Mouse (Mus musculus) gastrocnemius, postnatal 14 days (tissue): ENCODE data around the gene Dad1. TPM values are rescaled to one million over a fixed set of nuclear protein-coding genes. Genes with fewer than 3 reads are reported as not detected.

ENCODE experiments used
- DNase-seq: peaks from one replicate; pipeline ENCODE4 v3.0.0; 2021; ENCODE audit warnings: mixed read lengths
- intact Hi-C: fragments of 180-260 bp; cut with DNase I; formaldehyde crosslinking; loops from one replicate; pipeline ENCODE4 v1.15.1; 2025; ENCODE audit warnings: low total_unique reads
- long read RNA-seq, 2 experiments: library from polyadenylated mRNA; stranded (forward); transcript quantifications; one replicate each; pipeline ENCODE4 v2.0.0; 2021
- total RNA-seq, 2 experiments: library from RNA; stranded (reverse); gene quantifications; 2 replicates each; pipeline ENCODE4 v1.2.3; 2021

Gene Dad1
- total RNA-seq, result 10 to 100 TPM; 67.4 to 70.3 TPM
- long read RNA-seq, experiment 1, transcript Dad1-201 (3 exons, 878 nt), result major isoform, 80 of 81 reads
- long read RNA-seq, experiment 1, partial matches to known transcripts, result 1 of 81 reads
- long read RNA-seq, experiment 1, other reads (novel, unspliced or antisense), result 0 of 81 reads
- long read RNA-seq, experiment 2, transcript Dad1-201 (3 exons, 878 nt), result major isoform, 106 of 108 reads
- long read RNA-seq, experiment 2, partial matches to known transcripts, result 1 of 108 reads
- long read RNA-seq, experiment 2, other reads (novel, unspliced or antisense), result 1 of 108 reads

DNA sequence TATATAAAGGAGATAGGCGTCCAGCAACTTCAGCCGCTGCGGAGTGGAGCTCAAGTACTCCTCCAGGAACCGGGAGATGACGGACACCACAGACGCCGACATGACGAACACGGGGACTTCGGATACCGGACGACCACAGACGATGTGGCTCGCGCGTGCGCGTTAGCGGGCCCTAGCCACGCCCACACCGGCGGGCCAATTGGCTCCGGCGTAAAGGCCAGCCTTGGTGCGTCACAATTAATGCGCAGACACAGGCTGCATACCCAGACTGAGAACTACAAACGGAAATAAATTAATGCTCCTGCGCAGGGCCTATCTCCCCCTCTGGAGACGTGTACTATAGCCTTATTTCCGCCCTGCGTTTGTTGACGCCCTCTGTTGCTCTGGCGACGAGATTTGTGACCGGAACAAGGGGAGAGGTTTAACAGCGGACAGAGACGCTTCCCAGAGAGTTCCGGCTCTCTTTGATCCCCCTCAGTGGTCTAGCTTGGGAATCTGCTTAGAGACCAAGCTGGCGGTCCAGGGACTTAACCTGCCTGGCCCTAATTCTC, at the start of gene Dad1, which contains the start of gene Abhd4:
TSS of gene Dad1 (minus strand) at position 364 of the 551 bp plus-strand sequence.
TSS of gene Abhd4 (plus strand) at position 448 of the 551 bp plus-strand sequence.
- DNase-seq, result peak; percentile 98
- intact Hi-C loops, result no loop called here

DNA sequence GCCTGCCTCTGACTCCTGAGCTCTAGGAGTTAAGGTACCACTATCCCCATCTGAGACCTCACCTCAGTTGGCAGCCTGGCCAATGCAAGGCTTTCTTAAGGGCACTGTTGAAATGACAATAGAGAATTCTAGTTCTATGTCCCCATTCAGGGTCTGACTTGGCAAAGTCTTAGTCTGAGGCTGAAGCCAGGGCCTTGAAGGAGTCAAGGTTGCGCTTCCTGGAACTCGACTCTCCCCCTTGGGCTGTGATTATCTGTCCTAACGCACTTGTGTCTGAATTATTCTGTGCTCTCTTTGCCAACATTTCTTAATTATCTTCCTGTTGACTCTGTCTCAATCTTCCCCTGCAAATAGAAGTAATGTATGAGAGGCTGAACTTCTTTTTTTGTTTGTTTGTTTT, 46.8 kb upstream of the Dad1 start:
- DNase-seq, result no peak
- intact Hi-C loops, result no loop called here

DNA sequence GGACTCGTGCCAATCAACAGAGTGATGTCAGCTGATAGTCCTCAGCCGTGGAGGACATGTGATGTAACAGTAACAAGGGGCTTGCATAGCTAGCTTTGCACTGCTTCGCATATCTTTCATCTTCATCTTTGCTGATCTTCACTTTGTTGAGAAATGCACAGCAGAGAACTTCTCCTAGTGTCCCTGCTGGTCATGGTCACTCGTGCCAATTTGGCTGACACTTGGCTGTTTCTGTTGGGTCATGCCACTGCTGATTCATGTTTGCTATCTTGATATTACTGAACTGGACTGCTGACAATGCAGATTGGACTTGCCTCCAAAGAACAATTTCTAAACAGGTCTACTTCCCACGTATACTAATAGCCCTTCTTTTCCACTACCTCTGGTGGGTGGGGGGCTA, 46.2 kb upstream of the Dad1 start:
- intact Hi-C loops, result no loop called here
- DNase-seq, result no peak

DNA sequence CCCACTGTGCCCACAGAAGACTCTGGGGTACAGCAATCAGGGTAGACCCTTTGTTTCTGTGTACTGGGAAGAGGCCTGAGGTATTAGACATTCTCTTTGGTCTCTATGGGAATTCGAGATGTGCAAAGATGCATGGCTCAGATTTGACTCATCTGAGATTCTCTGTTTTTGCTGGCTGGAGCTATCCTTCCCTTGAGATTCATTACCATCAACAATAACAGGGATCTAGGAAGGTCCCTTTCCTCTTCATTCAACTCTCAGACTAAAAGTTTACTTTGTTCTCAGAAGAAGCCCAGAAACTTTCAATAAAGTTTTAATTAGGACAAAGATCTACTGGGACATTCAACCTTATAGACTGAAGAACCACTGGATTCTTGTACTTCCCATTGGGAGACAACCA, 30.9 kb upstream of the Dad1 start, which contains the start of gene Olfr49:
TSS of gene Olfr49 (minus strand) at position 101 of the 400 bp plus-strand sequence.
- intact Hi-C loops, result no loop called here
- no peak for DNase-seq

DNA sequence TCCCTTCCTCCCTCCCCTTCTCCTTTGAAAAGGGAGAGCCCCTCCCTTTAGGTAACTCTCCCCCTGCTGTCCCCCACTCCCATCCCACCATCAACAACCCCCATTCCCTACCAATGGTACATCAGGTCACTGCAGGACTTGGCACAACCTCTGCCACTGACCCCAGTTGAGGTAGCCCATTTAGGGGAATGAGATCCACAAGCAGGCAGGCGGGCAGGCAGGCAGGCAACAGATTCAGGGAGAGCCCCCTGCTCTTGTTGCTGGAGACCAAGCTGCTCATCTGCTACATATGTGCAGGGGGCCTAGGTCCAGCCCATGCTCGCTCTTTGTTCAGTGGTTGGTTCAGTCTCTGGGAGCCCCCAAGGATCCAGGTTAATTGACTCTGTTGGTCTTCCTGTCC, 22.5 kb upstream of the Dad1 start:
- DNase-seq, result no peak
- intact Hi-C loops, result no loop called here

DNA sequence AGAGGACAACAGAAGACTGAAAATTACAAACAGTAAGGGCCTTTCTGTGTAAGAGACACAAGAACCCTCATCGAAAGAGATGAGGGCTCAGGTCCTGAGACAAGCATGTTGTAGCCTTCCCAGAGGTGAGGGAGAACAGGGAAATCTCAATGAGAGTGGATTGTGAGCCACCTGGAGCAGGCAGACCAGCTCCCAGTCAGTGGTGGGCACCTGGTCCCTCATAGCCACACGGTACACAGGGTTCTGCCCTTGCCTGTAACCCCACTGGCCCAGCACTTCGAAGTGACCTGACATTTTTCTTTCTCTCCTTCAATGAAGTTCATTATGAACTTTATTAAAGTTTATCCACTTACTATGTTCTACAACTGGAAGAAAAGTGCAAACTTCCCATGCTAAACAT, 18.8 kb upstream of the Dad1 start:
- intact Hi-C loops, result no loop called here
- DNase-seq, result no peak

DNA sequence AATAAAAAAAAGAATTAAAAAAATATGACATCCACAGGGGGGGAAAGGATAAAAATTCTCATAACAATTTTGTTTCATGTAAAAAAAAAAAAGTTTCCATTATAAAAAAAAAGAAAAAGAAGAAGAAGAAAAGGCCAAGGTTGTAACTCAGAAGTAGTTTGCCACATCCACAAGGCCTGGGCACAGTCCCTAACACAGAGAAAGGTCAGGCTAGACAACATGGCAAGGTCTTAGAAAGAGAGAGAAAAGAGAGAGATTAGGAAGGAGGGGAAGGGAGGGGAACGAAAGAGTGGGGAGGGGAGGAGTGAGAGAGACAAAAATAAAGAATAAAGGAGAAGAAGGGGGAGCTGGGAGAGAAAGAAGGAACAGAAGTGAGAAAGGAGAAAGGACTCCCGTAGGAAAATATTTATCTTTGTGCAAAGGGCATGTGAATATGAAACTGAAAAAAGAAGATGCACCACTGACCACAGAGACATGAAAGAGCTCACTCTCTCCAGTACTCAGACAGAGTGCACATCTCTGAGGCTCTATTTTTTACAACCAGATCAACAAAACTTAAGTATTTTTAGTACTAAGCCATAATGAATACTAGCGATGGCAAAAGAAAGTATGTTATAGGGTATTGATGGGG, 18.2 kb upstream of the Dad1 start:
- intact Hi-C loops, result no loop called here
- no peak for DNase-seq

DNA sequence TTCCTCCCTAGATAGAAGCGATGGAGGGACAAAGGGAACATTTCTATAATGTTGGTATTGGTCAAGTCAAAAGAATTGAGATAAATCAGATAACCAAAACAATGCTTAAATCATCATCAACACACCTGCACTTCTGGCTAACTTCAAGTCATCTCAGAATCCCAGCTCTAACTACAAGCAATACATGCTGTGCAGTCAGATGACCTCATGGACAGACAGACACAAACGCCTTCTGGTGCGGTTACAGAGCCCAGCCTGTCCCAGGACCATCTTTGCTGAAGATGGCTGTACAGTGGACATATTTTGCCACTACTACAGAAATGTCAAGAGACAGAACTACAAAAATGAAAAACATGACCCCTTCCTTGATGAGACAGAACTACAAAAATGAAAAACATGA, 16.5 kb upstream of the Dad1 start:
- no peak for DNase-seq
- intact Hi-C loops, result no loop called here

DNA sequence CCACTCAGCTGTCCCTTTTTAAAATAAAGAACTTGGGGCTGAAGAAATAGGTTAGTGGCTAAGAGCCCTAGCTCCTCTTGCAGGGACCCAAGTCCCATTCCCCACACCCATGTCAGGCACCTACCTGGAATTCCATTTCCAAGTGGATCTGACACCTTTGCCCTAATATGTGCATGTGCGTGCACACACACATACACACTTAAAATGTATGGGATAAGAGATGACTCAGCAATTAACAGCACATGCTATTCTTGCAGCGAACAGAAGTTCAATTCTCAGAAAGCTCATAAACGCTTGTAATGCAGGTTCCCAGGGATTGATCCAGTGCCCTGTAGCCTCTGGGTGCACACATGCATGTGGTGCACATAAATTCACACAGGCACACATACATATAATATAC, 15.7 kb upstream of the Dad1 start:
- intact Hi-C loops, result no loop called here

DNA sequence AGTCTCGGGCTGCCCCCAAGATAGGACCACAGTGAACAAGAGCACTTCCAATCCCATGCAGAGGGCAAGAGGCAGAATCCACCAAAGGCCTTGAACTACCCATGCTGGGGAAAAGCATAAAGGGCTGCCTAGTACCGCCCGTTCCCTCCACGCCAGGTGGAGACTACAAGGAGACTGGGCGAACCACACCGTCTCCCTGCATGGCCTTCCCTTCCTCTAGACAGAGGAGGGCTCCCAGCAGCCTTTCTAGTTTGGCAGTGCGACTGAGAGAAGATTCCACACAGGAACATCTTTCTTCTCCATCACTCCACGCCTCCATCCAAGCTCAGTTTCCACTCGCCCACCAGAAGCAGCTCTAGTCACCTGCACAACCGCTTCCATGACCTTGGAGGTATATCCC, 14.1 kb upstream of the Dad1 start:
- no peak for DNase-seq
- intact Hi-C loops, result no loop called here

More for the DNA sequence above, 15.7 kb upstream of the Dad1 start:
- DNase-seq, result no peak

DNA sequence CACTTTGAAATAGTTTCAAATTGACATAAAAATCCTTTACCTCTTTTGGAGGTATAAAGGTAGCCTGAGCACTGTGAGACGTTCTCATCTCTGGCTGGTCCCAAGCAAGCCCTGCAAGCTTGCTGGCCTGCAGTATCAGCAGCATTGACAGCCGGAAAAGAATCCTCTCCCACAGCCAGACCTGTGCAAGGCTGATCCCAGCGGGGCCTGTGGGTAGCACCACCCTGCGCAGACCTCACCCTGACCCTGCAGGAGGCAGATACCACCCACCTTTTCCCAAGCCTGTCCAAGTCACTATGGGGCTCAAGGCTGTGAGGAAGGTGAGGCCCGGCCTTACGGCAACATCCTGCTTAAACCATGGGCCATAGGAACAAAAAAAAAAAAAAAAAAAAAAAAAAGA, 12.0 kb upstream of the Dad1 start:
- no peak for DNase-seq

DNA sequence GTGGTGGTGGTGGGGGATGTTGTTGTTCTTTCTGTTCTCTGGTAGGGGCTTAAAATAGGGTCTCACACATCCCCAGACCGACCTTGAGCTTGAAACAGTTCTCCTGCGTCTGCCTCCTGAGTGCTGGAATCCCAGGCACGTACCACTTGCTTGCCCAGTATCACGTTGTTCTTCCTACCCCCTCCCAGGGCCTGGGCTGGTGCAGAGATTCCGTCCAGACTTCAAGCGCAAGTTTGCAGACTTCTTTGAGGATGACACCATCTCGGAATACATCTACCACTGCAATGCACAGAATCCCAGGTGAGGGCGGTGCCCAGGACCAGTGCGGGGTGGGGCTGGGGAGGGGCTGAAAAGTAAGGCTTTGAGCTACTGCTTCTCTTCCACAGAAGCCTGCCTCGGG, 11.2 kb upstream of the Dad1 start:
- DNase-seq, result no peak
- intact Hi-C loops, result no loop called here

More for the DNA sequence above, 12.0 kb upstream of the Dad1 start:
- intact Hi-C loops, result no loop called here

DNA sequence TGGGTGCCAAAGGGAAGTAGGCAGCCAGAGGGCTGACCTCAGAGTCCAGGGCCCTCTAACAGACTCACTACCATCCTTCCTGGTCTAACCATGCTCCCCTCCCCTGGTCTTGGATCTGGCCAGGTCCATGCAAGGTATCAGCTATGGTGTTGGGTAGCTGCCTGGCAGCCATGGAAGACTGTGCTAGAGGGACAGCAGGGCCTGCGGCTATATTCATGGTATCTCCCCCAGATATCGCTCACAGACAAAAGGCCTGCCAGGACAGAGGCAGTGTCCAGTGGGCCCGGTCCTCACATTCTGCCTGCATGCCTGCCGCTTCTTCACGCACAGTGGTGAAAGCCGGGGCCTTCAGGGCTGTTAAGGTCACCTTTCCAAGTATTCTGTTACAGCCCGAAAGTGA, 10.3 kb upstream of the Dad1 start:
- DNase-seq, result no peak
- intact Hi-C loops, result no loop called here

DNA sequence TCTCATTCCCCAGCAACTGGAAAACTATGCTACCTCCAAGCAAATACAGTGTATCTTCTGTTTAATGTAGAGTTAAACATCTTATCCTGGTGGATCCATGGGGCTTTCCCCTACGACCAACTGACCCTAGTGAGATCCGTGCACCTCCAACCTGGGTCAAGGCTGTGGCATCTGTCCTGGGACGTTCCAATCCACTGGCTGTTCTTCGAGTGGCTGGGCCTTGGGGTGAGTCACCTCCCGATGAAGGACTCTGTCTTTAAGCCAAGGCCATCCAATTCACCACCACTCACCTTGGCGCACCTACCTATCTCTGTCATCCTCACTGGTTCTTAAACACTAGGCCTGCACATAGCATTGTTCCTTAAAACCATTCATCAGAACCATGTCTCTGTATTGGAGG, 9.2 kb upstream of the Dad1 start:
- no peak for DNase-seq
- intact Hi-C loops, result no loop called here

DNA sequence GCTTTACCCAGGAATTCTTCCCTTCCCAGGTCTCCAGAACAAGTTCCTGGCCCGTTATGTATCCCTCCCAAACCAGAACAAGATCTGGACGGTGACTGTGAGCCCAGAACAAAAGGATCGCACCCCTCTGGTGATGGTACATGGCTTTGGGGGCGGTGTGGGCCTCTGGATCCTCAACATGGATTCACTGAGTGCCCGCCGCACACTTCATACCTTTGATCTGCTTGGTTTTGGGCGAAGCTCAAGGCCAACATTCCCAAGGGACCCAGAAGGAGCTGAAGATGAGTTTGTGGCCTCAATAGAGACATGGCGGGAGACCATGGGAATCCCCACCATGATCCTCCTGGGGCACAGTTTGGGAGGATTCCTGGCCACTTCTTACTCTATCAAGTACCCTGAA, 8.7 kb upstream of the Dad1 start:
- no peak for DNase-seq
- intact Hi-C loops, result no loop called here

DNA sequence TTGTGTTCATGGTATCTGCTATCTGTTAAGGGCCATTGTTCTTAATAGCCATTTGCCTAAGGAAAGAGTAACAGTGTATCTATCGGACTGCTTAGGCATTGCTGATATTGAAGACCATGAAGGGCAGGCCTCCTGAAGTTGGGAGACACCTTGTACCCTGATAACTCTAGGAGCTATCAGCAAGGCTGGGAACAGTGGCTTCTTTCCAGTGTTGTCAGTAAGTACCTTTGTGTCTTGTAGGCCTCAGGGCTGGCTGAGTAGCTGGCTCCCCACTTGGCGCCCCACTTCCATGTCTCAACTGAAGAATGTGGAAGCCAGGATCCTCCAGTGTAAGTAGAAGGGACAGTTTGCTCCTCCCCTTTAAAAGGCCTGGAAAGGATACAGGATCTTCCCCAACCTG, 7.5 kb upstream of the Dad1 start:
- intact Hi-C loops, result no loop called here
- no peak for DNase-seq

DNA sequence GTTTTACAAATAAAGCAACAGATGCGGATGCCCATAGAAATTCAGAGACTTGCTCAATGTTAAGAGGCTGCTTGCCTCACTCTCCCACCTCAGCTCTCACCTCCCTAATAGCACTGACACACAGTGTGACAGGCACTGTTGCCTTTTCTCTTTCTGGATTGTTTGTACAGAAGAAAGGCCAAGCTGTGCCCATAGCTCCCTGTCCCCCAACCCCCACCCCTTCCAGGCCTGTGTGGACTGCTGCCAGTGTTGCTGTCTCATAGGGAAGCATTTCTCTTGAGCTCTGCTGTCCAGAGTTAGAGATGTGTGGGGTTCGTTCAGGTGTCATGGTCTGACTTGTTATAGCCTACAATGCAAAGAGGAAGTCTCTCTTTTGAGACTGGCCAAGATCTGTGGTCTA, 6.3 kb upstream of the Dad1 start:
- DNase-seq, result no peak
- intact Hi-C loops, result no loop called here

DNA sequence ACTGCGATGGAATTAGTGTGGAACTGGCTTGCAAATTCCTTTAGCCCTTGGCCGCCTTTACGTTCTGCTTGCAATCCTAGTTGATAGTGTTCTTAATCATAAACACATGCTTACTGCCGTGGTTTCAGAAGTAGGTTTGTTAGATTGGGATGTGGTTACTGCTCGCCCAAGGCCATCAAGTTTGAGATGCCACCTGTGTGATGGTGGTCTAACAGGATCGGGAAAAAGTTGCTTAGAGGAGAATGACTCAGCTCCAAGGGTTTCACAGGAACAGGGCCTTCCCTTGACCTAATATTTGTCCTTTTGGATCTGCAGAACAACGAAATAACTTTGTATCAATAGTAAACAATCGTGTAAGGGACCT, 5.8 kb upstream of the Dad1 start:
- intact Hi-C loops, result no loop called here
- DNase-seq, result no peak

DNA sequence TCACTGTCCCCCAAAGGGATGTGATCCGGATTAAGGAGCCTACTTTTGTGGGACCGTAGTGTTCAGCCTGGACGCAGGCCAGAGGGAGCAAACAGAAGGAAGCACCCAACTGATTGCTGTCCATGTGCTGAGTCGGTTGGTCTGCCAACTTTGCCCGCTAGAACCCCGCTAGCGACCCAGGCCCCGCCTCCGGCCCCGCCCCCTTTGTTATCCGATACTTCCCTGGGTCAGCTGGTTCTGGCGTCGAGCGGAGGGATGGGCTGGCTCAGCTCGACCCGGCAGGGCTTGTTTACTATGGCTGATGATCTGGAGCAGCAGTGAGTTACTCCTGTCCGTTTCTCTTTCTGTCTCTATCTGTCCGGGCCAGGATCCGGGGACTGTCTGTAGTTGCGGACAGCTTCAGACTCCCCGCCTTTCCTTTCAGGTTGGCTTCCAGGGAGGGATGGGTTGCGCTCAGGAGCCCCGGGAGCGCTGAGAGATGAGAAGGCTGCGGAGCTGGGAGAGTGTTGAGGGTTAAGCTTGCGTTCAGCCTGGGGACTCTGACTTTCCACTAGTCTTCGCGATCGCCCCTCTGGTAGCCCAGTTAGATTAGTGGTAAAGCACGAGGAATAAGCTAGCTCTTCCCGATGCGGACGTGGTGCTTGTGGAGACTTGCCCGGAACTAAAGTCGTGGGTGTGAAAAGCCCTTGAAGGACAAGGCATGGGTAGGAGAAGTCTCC, 5.3 kb upstream of the Dad1 start:
- peak; percentile 95 for DNase-seq
- intact Hi-C loops, result no loop called here

DNA sequence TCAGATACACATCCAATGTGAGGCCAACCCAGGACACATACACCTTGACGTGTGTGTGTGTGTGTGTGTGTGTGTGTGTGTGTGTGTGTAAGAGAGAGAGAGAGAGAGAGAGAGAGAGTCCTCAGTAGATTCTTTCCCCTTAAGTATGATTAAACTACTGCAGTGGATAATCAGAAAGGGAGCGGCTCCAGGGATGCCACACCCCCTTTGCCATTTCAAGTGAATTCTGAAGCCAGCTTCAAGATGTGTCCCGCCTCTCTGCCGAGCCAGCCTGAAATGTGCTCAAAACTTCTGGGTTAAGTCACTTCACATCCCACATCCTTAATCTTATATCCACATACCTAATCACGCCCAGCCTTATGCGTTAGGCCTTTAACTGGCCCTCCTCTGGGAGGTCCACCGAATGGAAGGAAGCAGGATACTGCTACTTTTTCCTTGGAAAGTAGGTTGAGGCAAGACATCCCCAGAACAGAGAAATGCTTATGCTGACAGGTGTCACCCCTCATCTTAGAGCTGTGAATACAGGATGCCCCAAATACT, 4.3 kb upstream of the Dad1 start:
- intact Hi-C loops, result no loop called here
- no peak for DNase-seq
